Mouse (Mus musculus) CH12.LX (cell line): ENCODE measurements around the gene Tln2. TPM values are rescaled to one million over a fixed set of nuclear protein-coding genes. Genes with fewer than 3 reads are reported as not detected.

Experiments
- DNase-seq: peaks from one replicate; pipeline ENCODE4 v3.0.0-alpha.2; 2013; ENCODE audit errors: extremely low read depth
- H3K27ac ChIP-seq: 2 replicates; pipeline ENCODE4 v1.5.1; 2012; ENCODE audit warnings: low read depth, mild to moderate bottlenecking, control low read depth, moderate library complexity; ENCODE audit not compliant: insufficient read depth
- H3K27me3 ChIP-seq: replicated peaks from 2 replicates; pipeline ENCODE3; 2012; ENCODE audit warnings: inconsistent platforms
- H3K36me3 ChIP-seq, 2 experiments: replicated peaks in 1 of 2; 2 replicates each; pipeline versions ENCODE3 to v1.6.1; 2012; ENCODE audit warnings: inconsistent platforms in 1 of 2, low read length in 1 of 2, mild to moderate bottlenecking in 1 of 2, mixed read lengths in 1 of 2, moderate library complexity in 1 of 2; ENCODE audit not compliant: control insufficient read depth in 1 of 2, insufficient read depth in 1 of 2
- H3K4me1 ChIP-seq, 2 experiments: 2 replicates each; pipeline ENCODE4 v1.6.1; 2012; ENCODE audit warnings: inconsistent platforms in 1 of 2, moderate library complexity in 1 of 2; ENCODE audit not compliant: insufficient read depth in 2 of 2, control insufficient read depth in 1 of 2
- H3K4me2 ChIP-seq: 2 replicates; pipeline ENCODE4 v1.6.1; 2012; ENCODE audit warnings: low read depth, mild to moderate bottlenecking, control low read depth; ENCODE audit not compliant: poor library complexity, insufficient read depth, severe bottlenecking
- H3K4me3 ChIP-seq, 3 experiments: fragments of 150-350 bp in 1 of 3; sonication (generic) in 1 of 3; replicated peaks in 1 of 3; 2 replicates each; pipeline versions ENCODE3 to v1.5.1; 2011 to 2012; ENCODE audit warnings: low read depth in 2 of 3, low read length in 2 of 3, mild to moderate bottlenecking in 2 of 3, moderate library complexity in 2 of 3, control low read depth in 1 of 3, improper control_type of control experiment in 1 of 3, inconsistent platforms in 1 of 3, mixed read lengths in 1 of 3; ENCODE audit not compliant: poor library complexity in 1 of 3
- H3K79me2 ChIP-seq: replicated peaks from 2 replicates; pipeline ENCODE4 v1.6.1; 2012; ENCODE audit warnings: mild to moderate bottlenecking, moderate library complexity; ENCODE audit not compliant: control insufficient read depth, poor library complexity, insufficient read depth, severe bottlenecking; ENCODE audit errors: extremely low read depth
- H3K9ac ChIP-seq: 2 replicates; pipeline ENCODE4 v1.6.1; 2012; ENCODE audit warnings: low read depth, mild to moderate bottlenecking, control low read depth, moderate library complexity; ENCODE audit not compliant: insufficient read depth
- H3K9me3 ChIP-seq: replicated peaks from 2 replicates; pipeline ENCODE3; 2012; ENCODE audit warnings: low read length, inconsistent platforms, mixed read lengths
- CHD1 ChIP-seq: IDR thresholded peaks from 2 replicates; pipeline ENCODE4 v1.6.1; 2012; ENCODE audit warnings: low read depth, low read length, improper control_type of control experiment, inconsistent platforms
- CHD2 ChIP-seq: IDR thresholded peaks from 2 replicates; pipeline ENCODE4 v1.6.1; 2011; ENCODE audit warnings: low read length, improper control_type of control experiment
- E2F4 ChIP-seq: IDR thresholded peaks from 2 replicates; pipeline ENCODE4 v1.6.1; 2011; ENCODE audit warnings: low read depth, low read length, improper control_type of control experiment; ENCODE audit not compliant: insufficient replicate concordance
- ELF1 ChIP-seq: IDR thresholded peaks from 2 replicates; pipeline ENCODE4 v1.6.1; 2014; ENCODE audit warnings: low read depth, mild to moderate bottlenecking, inconsistent platforms, low read length, improper control_type of control experiment
- EP300 ChIP-seq: IDR thresholded peaks from 2 replicates; pipeline ENCODE4 v1.6.1; 2011; ENCODE audit warnings: low read length, improper control_type of control experiment
- GABPA ChIP-seq: IDR thresholded peaks from 2 replicates; pipeline ENCODE4 v1.6.1; 2012; ENCODE audit warnings: low read depth, low read length, improper control_type of control experiment, inconsistent platforms; ENCODE audit not compliant: insufficient replicate concordance
- IRF4 ChIP-seq: IDR thresholded peaks from 2 replicates; pipeline ENCODE4 v1.6.1; 2014; ENCODE audit warnings: low read depth, mild to moderate bottlenecking, inconsistent platforms, low read length, improper control_type of control experiment
- JUN ChIP-seq: IDR thresholded peaks from 2 replicates; pipeline ENCODE4 v1.6.1; 2011; ENCODE audit warnings: low read depth, mild to moderate bottlenecking, low read length, improper control_type of control experiment, moderate library complexity; ENCODE audit not compliant: insufficient read depth
- KAT2A ChIP-seq: IDR thresholded peaks from 2 replicates; pipeline ENCODE4 v1.6.1; 2012; ENCODE audit warnings: low read length, improper control_type of control experiment, inconsistent platforms; ENCODE audit not compliant: insufficient replicate concordance
- MAX ChIP-seq: IDR thresholded peaks from 2 replicates; pipeline ENCODE4 v1.6.1; 2011; ENCODE audit warnings: low read length, improper control_type of control experiment
- MEF2A ChIP-seq: IDR thresholded peaks from 2 replicates; pipeline ENCODE4 v1.6.1; 2014; ENCODE audit warnings: low read depth, mild to moderate bottlenecking, inconsistent platforms, low read length, improper control_type of control experiment, borderline replicate concordance
- MXI1 ChIP-seq: IDR thresholded peaks from 2 replicates; pipeline ENCODE4 v1.6.1; 2011; ENCODE audit warnings: mild to moderate bottlenecking, low read depth, low read length, improper control_type of control experiment
- MYC ChIP-seq: IDR thresholded peaks from 2 replicates; pipeline ENCODE4 v1.6.1; 2011; ENCODE audit warnings: low read depth, mild to moderate bottlenecking, improper control_type of control experiment, low read length
- NELFE ChIP-seq: IDR thresholded peaks from 2 replicates; pipeline ENCODE4 v1.6.1; 2011; ENCODE audit warnings: low read depth, low read length, improper control_type of control experiment
- NRF1 ChIP-seq: IDR thresholded peaks from 2 replicates; pipeline ENCODE4 v1.6.1; 2014; ENCODE audit warnings: low read depth, mild to moderate bottlenecking, inconsistent platforms, low read length, improper control_type of control experiment, moderate library complexity
- PAX5 ChIP-seq: IDR thresholded peaks from 2 replicates; pipeline ENCODE4 v1.6.1; 2012; ENCODE audit warnings: low read length, inconsistent platforms, mixed read lengths
- POLR2A ChIP-seq: IDR thresholded peaks from 2 replicates; pipeline ENCODE4 v1.6.1; 2011; ENCODE audit warnings: low read depth, mild to moderate bottlenecking, improper control_type of control experiment, low read length
- RAD21 ChIP-seq: IDR thresholded peaks from 2 replicates; pipeline ENCODE4 v1.6.1; 2011; ENCODE audit warnings: low read depth, mild to moderate bottlenecking, low read length, improper control_type of control experiment, moderate library complexity
- SMC3 ChIP-seq: IDR thresholded peaks from 2 replicates; pipeline ENCODE4 v1.6.1; 2011; ENCODE audit warnings: low read depth, low read length, improper control_type of control experiment
- TBP ChIP-seq: conservative IDR thresholded peaks from 2 replicates; pipeline ENCODE4 v1.6.1; 2011; ENCODE audit warnings: low read depth, low read length, improper control_type of control experiment
- TCF12 ChIP-seq: IDR thresholded peaks from 2 replicates; pipeline ENCODE4 v1.6.1; 2014; ENCODE audit warnings: low read depth, mild to moderate bottlenecking, inconsistent platforms, low read length, improper control_type of control experiment
- USF1 ChIP-seq: IDR thresholded peaks from 2 replicates; pipeline ENCODE4 v1.6.1; 2014; ENCODE audit warnings: low read depth, mild to moderate bottlenecking, inconsistent platforms, low read length, improper control_type of control experiment
- USF2 ChIP-seq: conservative IDR thresholded peaks from 2 replicates; pipeline ENCODE4 v1.6.1; 2011; ENCODE audit warnings: low read depth, low read length, improper control_type of control experiment
- ZC3H11A ChIP-seq: IDR thresholded peaks from 2 replicates; pipeline ENCODE4 v1.6.1; 2012; ENCODE audit warnings: low read depth, mild to moderate bottlenecking, inconsistent platforms, low read length, improper control_type of control experiment
- ZKSCAN1 ChIP-seq: IDR thresholded peaks from 2 replicates; pipeline ENCODE4 v1.6.1; 2012; ENCODE audit warnings: low read depth, inconsistent platforms, low read length, improper control_type of control experiment, borderline replicate concordance
- dilution Hi-C: fragments of 300-500 bp; cut with MboI; formaldehyde crosslinking; loops from 2 replicates; pipeline ENCODE4 v1.14.3; 2020; ENCODE audit warnings: low sequenced_read_pairs; ENCODE audit not compliant: extremely low pct_unique_long_range_greater_than_20kb, extremely low pct_ligation_motif_present
- in situ Hi-C: fragments of 300-500 bp; cut with MboI; formaldehyde crosslinking; loops from 3 replicates; pipeline ENCODE4 v1.14.3; 2019; ENCODE audit warnings: low sequenced_read_pairs, low pct_ligation_motif_present, low pct_unique_long_range_greater_than_20kb, mixed read lengths
- polyA plus RNA-seq: library from polyadenylated mRNA; unstranded; fragments of >175 nt; gene quantifications from 2 replicates; pipeline ENCODE4 v1.2.1, GENCODE M21; 2012; ENCODE audit warnings: low read depth; ENCODE audit not compliant: insufficient read length
- total RNA-seq, 2 experiments: library from RNA; depleted of rRNA; stranded (reverse); fragments of 300-350 nt in 1 of 2; fragments of >200 nt in 1 of 2; gene quantifications; 2 replicates each; pipeline ENCODE4 v1.2.3; 2012 to 2014

Gene Tln2
- total and polyA plus RNA-seq, 3 experiments, result 2.6 to 4.4 (median 4.4) TPM

GRCm38 (mm10) chr9:67527726-67528125 is 31.8 kb downstream of the Tln2 start:
- no peak for DNase-seq
- Histone ChIP-seq H3K79me2 (no peaks in the 10 kb centered on the region), H3K9ac (no peak overlapping the region), H3K36me3 (no peaks in the 10 kb centered on the region), H3K4me2 (no peak overlapping the region), H3K4me3 (no peak overlapping the region)
- no peak for TF ChIP-seq CHD1
- no peak for TF ChIP-seq NRF1
- no peak for TF ChIP-seq ZKSCAN1
- TF ChIP-seq ZC3H11A, result no peak
- no peak for TF ChIP-seq SMC3
- TF ChIP-seq ELF1, result no peak
- TF ChIP-seq POLR2A, result no peak
- TF ChIP-seq MYC, result no peak
- no peak for TF ChIP-seq E2F4
- TF ChIP-seq NELFE, result no peak
- no peak for TF ChIP-seq MEF2A
- no peak for TF ChIP-seq EP300
- no peak for TF ChIP-seq USF2
- TF ChIP-seq KAT2A, result no peak
- no peak for TF ChIP-seq MAX
- no peak for TF ChIP-seq PAX5
- no peak for TF ChIP-seq TCF12
- TF ChIP-seq USF1, result no peak
- TF ChIP-seq IRF4, result no peak
- TF ChIP-seq, all 38 proteins: peak for 0
- dilution Hi-C loops, result no loop called here
- Histone ChIP-seq H3K9me3 (no peaks in the 10 kb centered on the region), H3K27ac (no peak overlapping the region), H3K27me3 (no peaks in the 10 kb centered on the region), H3K4me1 (no peaks in the 10 kb centered on the region)
- in situ Hi-C loops, result no loop called here

DNA sequence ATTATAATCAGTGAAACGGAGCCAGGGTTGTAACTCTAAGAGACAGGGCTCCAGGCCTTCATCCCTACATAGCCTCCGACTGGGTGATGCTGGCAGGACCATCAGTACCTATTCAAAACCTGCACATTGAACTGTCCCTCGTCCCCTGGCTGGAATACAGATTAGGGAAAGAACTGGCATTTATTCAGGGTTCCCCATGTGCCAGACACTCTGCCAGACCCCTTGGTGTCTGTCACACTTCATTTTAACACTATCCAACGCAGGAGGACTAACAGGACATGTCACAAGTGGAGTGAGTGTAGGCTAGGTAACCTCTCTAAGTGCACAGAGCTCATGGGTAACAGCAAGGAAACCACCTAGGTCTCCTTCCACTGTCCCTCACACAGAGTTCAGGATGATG is 37.8 kb downstream of the Tln2 start:
- H3K27me3 ChIP-seq, result no peaks in the 10 kb centered on the region
- TF ChIP-seq TBP, result no peak
- TF ChIP-seq NRF1, result no peak
- TF ChIP-seq PAX5, result no peak
- TF ChIP-seq RAD21, result no peak
- TF ChIP-seq CHD1, result no peak
- no peak for TF ChIP-seq MXI1
- TF ChIP-seq CHD2, result no peak
- TF ChIP-seq JUN, result no peak
- no peak for TF ChIP-seq GABPA
- TF ChIP-seq ZKSCAN1, result no peak
- H3K4me1 ChIP-seq, result no peaks in the 10 kb centered on the region
- in situ Hi-C loops (no loop called here), dilution Hi-C loops (no loop called here)
- no peak overlapping the region for H3K27ac ChIP-seq
- H3K79me2 ChIP-seq, result no peaks in the 10 kb centered on the region
- H3K36me3 ChIP-seq, result no peaks in the 10 kb centered on the region
- H3K9me3 ChIP-seq, result no peaks in the 10 kb centered on the region
- no peak for DNase-seq
- no peak overlapping the region for H3K4me2 ChIP-seq
- no peak overlapping the region for H3K4me3 ChIP-seq
- H3K9ac ChIP-seq, result no peak overlapping the region
